Mouse (Mus musculus) small intestine, adult 2 months (tissue): Measurements from ENCODE around the gene Nrros.

Experiments used
- CTCF ChIP-seq: fragments of 200-500 bp; IDR thresholded peaks from 2 replicates; pipeline ENCODE4 v1.5.1; 2012; ENCODE audit warnings: low read depth, mild to moderate bottlenecking, control low read depth, inconsistent platforms, low read length, moderate library complexity, mixed read lengths; ENCODE audit not compliant: insufficient replicate concordance, insufficient read length; ENCODE audit errors: extremely low read depth
- POLR2A ChIP-seq: fragments of 200-500 bp; IDR thresholded peaks from 2 replicates; pipeline ENCODE4 v1.6.1; 2012; ENCODE audit warnings: low read depth, mild to moderate bottlenecking, control low read depth, inconsistent platforms, low read length, moderate library complexity

GRCm38 (mm10) chr16:32135842-32136357 is 29.5 kb downstream of the Nrros start:
- TF ChIP-seq CTCF (no peak), POLR2A (no peak)
